Mouse (Mus musculus): ENCODE data around the gene Resp18. TPM values are rescaled to one million over a fixed set of nuclear protein-coding genes. Genes with fewer than 3 reads are reported as not detected.

Resp18 gene
- 138 and 162 TPM in 2 replicates for polyA plus RNA-seq (2012; rRNA removed)

DNA sequence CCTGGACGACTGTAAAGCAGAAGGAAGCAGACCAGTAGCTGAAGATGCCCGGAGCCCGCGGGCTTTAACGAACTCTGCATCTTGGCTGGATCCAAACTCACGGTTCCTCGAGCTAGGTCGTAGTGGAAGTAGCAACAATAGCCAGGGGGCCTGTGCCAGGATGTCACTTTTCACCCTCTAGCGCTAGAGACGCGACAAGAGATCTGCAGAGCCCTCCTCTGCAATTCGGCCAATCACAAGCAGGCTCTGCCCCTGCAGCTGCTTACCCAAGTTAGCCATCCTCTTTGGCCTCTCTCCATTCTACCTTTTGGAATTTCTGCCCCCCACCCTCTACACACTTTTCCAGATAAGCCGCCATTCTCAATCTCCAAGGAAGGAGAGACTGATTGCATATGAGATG lies at the start of gene Resp18:
TSS of gene Resp18 (minus strand) at position 188 of the 400 bp plus-strand sequence.
- Histone ChIP-seq H3K4me3 (ENCODE audit: insufficient read depth, low read length) (peak within 1 kb of the TSS; percentile 39), H3K27ac (ENCODE audit: insufficient read depth, low read length) (no peak within 1 kb of the TSS), H3K4me1 (ENCODE audit: control insufficient read depth, insufficient read depth, low read length) (no peaks in the 10 kb centered on the region)
- peak; percentile 44; the same call in 1 of the 2 replicates for TF ChIP-seq POLR2A (IDR thresholded peaks at IDR 0.05; ENCODE audit: extremely low read depth, insufficient read depth, low read length)
- TF ChIP-seq CTCF (IDR thresholded peaks at IDR 0.05; ENCODE audit: extremely low read depth, insufficient read depth, low read length), result no peak

DNA sequence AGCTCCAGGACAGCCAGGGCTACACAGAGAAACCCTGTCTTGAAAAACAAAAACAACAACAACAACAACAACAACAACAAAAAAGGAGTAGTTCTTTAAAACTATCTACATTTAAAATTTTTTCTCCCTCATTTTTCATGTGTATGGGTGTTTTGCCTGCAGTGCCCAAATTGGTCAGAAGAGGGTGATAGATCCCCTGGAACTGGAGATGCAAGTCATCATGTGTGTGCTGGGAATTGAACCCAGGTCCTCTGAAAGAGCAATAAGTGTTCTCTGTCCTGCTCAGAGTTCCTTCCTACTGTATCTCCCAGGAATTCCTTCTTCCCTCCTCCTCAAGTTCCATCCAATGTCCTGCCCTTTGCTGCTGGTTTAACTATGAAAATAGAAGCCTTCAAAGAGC lies 49.2 kb upstream of the Resp18 start:
- Histone ChIP-seq H3K4me3 (ENCODE audit: insufficient read depth, low read length) (no peak overlapping the region), H3K4me1 (ENCODE audit: control insufficient read depth, insufficient read depth, low read length) (no peaks in the 10 kb centered on the region), H3K27ac (ENCODE audit: insufficient read depth, low read length) (no peak overlapping the region)
- no peak for TF ChIP-seq POLR2A (IDR thresholded peaks at IDR 0.05; ENCODE audit: extremely low read depth, insufficient read depth, low read length)
- no peak for TF ChIP-seq CTCF (IDR thresholded peaks at IDR 0.05; ENCODE audit: extremely low read depth, insufficient read depth, low read length)

- Histone ChIP-seq H3K4me3 (ENCODE audit: insufficient read depth, low read length) (no peak overlapping the region), H3K4me1 (ENCODE audit: control insufficient read depth, insufficient read depth, low read length) (no peaks in the 10 kb centered on the region), H3K27ac (ENCODE audit: insufficient read depth, low read length) (no peak overlapping the region)
- TF ChIP-seq CTCF (IDR thresholded peaks at IDR 0.05; ENCODE audit: extremely low read depth, insufficient read depth, low read length), result no peak
- no peak for TF ChIP-seq POLR2A (IDR thresholded peaks at IDR 0.05; ENCODE audit: extremely low read depth, insufficient read depth, low read length)
These were observed 41.0 kb upstream of the Resp18 start for GRCm38 (mm10) chr1:75319166-75319565.

GRCm38 (mm10) chr1:75318736-75319135 lies 40.5 kb upstream of the Resp18 start:
- TF ChIP-seq CTCF (IDR thresholded peaks at IDR 0.05; ENCODE audit: extremely low read depth, insufficient read depth, low read length) (no peak), POLR2A (IDR thresholded peaks at IDR 0.05; ENCODE audit: extremely low read depth, insufficient read depth, low read length) (no peak)

GRCm38 (mm10) chr1:75318301-75318700 lies 40.1 kb upstream of the Resp18 start:
- no peak for TF ChIP-seq CTCF (IDR thresholded peaks at IDR 0.05; ENCODE audit: extremely low read depth, insufficient read depth, low read length)
- TF ChIP-seq POLR2A (IDR thresholded peaks at IDR 0.05; ENCODE audit: extremely low read depth, insufficient read depth, low read length), result no peak
- Histone ChIP-seq H3K4me1 (ENCODE audit: control insufficient read depth, insufficient read depth, low read length) (no peaks in the 10 kb centered on the region), H3K4me3 (ENCODE audit: insufficient read depth, low read length) (no peak overlapping the region), H3K27ac (ENCODE audit: insufficient read depth, low read length) (no peak overlapping the region)

More at GRCm38 (mm10) chr1:75318736-75319135, 40.5 kb upstream of the Resp18 start:
- Histone ChIP-seq H3K27ac (ENCODE audit: insufficient read depth, low read length) (no peak overlapping the region), H3K4me3 (ENCODE audit: insufficient read depth, low read length) (no peak overlapping the region), H3K4me1 (ENCODE audit: control insufficient read depth, insufficient read depth, low read length) (no peaks in the 10 kb centered on the region)

GRCm38 (mm10) chr1:75317241-75318201 lies 39.3 kb upstream of the Resp18 start, which contains the start of gene Dnpep:
Gene Dnpep, minus strand, starts transcription at chr1:75317990.
- no peaks in the 10 kb centered on the region for H3K4me1 ChIP-seq (ENCODE audit: control insufficient read depth, insufficient read depth, low read length)
- H3K4me3 ChIP-seq (ENCODE audit: insufficient read depth, low read length), result peak within 1 kb of the TSS; percentile 98
- H3K27ac ChIP-seq (ENCODE audit: insufficient read depth, low read length), result peak within 1 kb of the TSS; percentile 96
- TF ChIP-seq POLR2A (IDR thresholded peaks at IDR 0.05; ENCODE audit: extremely low read depth, insufficient read depth, low read length) (peak; percentile 39; the same call in 1 of the 2 replicates), CTCF (IDR thresholded peaks at IDR 0.05; ENCODE audit: extremely low read depth, insufficient read depth, low read length) (peak; percentile 48)

DNA sequence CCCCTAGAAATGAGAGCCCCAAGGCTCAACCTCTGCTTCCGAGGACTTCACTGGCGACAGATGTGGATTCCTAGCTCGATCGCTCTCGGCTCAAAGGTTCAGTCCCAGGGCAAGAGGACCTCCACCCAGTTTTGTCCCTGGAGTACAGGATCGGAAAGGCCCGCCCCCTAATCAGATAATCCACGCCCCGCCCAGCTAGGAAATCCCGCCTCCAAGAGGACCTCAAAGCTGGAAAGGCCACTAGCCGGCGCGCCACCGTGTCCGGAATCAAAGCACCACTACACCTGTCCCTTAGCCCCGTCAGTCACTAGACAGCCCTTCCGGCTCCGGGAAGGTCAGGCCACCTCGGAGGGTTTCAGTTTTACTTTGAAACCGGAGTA lies 38.6 kb upstream of the Resp18 start:
- Histone ChIP-seq H3K27ac (ENCODE audit: insufficient read depth, low read length) (peak overlapping the region; percentile 96), H3K4me1 (ENCODE audit: control insufficient read depth, insufficient read depth, low read length) (no peaks in the 10 kb centered on the region), H3K4me3 (ENCODE audit: insufficient read depth, low read length) (peak overlapping the region; percentile 98)
- TF ChIP-seq CTCF (IDR thresholded peaks at IDR 0.05; ENCODE audit: extremely low read depth, insufficient read depth, low read length) (no peak), POLR2A (IDR thresholded peaks at IDR 0.05; ENCODE audit: extremely low read depth, insufficient read depth, low read length) (no peak)

DNA sequence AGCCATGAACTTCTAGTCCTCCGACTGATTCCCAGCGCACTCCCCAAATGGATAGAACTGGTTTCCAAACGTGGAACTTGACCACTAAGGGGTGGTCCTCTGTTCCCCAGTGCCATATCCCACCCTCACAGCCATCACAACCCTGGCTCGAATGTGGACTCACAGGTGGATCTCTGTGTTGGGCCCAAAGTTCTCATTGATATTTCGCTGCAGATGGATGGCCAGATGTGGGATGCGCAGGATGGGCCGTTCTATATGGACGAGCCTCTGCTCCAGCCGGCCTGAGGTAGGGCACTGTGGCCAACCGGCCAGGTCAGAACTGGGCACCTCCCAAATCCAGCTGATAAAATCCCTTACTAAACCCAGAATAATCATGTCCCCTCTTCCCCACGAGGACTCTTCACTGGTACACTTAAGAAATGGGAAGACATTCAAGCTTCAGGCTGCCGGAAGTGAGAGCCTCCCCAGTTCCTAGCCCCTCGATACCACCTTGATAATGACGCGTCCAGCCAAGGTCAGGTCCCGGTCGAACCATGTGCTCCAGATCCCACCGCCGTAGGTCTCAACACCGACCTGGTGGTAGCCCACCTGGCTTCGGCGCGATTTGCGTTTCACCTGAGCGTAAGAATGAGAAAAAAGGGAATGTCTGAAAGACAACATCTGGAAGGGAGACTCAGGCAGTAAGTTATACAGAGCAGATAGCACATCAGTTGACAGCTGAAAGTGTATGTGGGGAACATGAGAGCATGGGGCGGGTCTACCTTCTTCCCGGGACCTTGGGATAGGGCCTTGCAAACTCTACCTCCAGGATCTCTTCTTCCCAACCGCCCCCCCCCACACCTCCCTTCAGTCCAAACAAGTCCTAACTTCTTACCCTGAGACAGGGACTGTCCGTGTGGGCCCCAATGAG lies 37.5 kb upstream of the Resp18 start:
- Histone ChIP-seq H3K4me1 (ENCODE audit: control insufficient read depth, insufficient read depth, low read length) (no peaks in the 10 kb centered on the region), H3K4me3 (ENCODE audit: insufficient read depth, low read length) (peak overlapping the region; percentile 98; the same call in 1 of the 2 replicates), H3K27ac (ENCODE audit: insufficient read depth, low read length) (no peak overlapping the region)
- TF ChIP-seq POLR2A (IDR thresholded peaks at IDR 0.05; ENCODE audit: extremely low read depth, insufficient read depth, low read length), result no peak
- no peak for TF ChIP-seq CTCF (IDR thresholded peaks at IDR 0.05; ENCODE audit: extremely low read depth, insufficient read depth, low read length)

DNA sequence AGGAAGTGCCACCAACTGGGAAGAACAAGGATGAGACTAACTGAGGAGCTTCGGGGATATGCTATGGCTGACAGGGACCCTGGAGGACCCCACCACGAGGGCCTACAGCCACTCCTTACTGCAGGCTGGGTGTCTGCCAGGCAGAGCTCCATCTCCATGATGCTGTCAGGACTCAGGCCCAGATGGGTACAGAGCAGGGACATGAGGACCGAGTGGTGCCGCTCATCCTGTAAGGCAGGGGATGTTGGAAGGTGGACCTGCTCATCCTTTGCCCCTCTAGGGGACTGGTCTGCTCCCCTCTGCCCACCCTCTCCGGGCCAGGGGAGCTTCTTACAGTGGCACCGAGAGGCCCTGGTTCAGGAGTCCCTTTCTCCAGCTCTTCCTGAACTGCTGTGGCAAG lies 36.8 kb upstream of the Resp18 start:
- TF ChIP-seq POLR2A (IDR thresholded peaks at IDR 0.05; ENCODE audit: extremely low read depth, insufficient read depth, low read length), result no peak
- no peak for TF ChIP-seq CTCF (IDR thresholded peaks at IDR 0.05; ENCODE audit: extremely low read depth, insufficient read depth, low read length)
- Histone ChIP-seq H3K4me3 (ENCODE audit: insufficient read depth, low read length) (no peak overlapping the region), H3K27ac (ENCODE audit: insufficient read depth, low read length) (no peak overlapping the region), H3K4me1 (ENCODE audit: control insufficient read depth, insufficient read depth, low read length) (no peaks in the 10 kb centered on the region)
